Mouse (Mus musculus) kidney, adult 2 months (tissue): ENCODE measurements around the gene Fbxl15.

ENCODE experiments used
- CTCF ChIP-seq: fragments of 200-500 bp; conservative IDR thresholded peaks from 2 replicates; pipeline ENCODE4 v1.5.1; 2011; ENCODE audit warnings: low read depth, mild to moderate bottlenecking, control low read depth, low read length, moderate library complexity, mixed read lengths; ENCODE audit not compliant: insufficient read depth, insufficient read length
- POLR2A ChIP-seq: fragments of 200-500 bp; IDR thresholded peaks from one replicate; pipeline ENCODE4 v1.6.1; 2011; ENCODE audit warnings: low read depth, low read length, control low read depth

DNA sequence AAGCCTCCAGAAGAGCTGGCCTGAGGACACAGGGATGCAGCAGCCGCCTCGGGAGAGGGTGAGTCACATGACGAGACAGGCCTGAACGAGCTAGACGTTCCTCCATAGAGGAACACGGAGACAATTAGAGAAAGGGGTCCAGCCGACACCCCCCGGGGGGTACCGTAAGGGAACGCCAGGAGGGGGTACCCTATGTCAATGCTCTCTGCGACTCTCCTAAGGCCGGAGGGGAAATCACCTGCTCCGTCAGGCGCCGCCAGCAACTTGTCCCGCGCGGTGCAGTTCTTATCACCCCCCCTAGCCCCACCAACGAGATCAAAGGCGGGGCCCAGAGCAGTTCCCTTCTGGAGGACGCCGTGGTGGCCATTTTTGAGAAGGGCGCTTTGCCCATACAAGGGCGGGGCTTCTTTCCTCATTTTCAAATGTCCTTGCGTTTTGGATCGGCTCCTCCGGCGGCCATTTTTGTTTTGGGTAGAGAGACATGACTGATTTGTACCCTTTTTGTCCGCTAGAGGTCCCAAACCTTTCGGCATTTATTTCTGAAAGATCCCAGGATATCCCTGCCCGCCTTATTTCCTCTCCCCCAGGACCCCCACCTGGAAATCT is 10.4 kb downstream of the Fbxl15 start, which contains the start of gene Cuedc2:
- TF ChIP-seq POLR2A, result no peak
- peak; percentile 49 for TF ChIP-seq CTCF
